Mouse (Mus musculus) heart, embryonic 15.5 days (tissue): ENCODE measurements around the gene 4931422A03Rik. TPM values are rescaled to one million over a fixed set of nuclear protein-coding genes. Genes with fewer than 3 reads are reported as not detected.
"Not testable (repeated sequence)": the region's sequence is repeated elsewhere in the genome, so short reads cannot be mapped to it uniquely, and the experiment has no call there.

Experiments used
- ATAC-seq: fragments of 200-750 bp; cut with Nextera tagmentation; replicated peaks from 2 replicates; pipeline ENCODE4 v1.8.0; 2017; ENCODE audit warnings: low read depth, moderate TSS enrichment; ENCODE audit not compliant: insufficient number of reproducible peaks, insufficient read depth, low FRiP score
- H3K27ac ChIP-seq: fragments of 300-500 bp; sonication (generic); 2 replicates; pipeline ENCODE4 v1.5.1; 2015; ENCODE audit warnings: mild to moderate bottlenecking, inconsistent platforms
- H3K27me3 ChIP-seq: fragments of 300-500 bp; sonication (generic); 2 replicates; pipeline ENCODE4 v1.6.1; 2015; ENCODE audit warnings: inconsistent platforms
- H3K36me3 ChIP-seq: fragments of 300-500 bp; sonication (generic); 2 replicates; pipeline ENCODE4 v1.6.1; 2015; ENCODE audit warnings: mild to moderate bottlenecking, inconsistent platforms
- H3K4me1 ChIP-seq: fragments of 300-500 bp; sonication (generic); replicated peaks from 2 replicates; pipeline ENCODE4 v1.6.1; 2015; ENCODE audit warnings: inconsistent platforms
- H3K4me2 ChIP-seq: fragments of 300-500 bp; sonication (generic); 2 replicates; pipeline ENCODE4 v1.6.1; 2015; ENCODE audit warnings: inconsistent platforms, mild to moderate bottlenecking, moderate library complexity
- H3K4me3 ChIP-seq: fragments of 300-500 bp; sonication (generic); 2 replicates; pipeline ENCODE4 v1.5.1; 2015; ENCODE audit warnings: mild to moderate bottlenecking, inconsistent platforms
- H3K9ac ChIP-seq: fragments of 300-500 bp; sonication (generic); 2 replicates; pipeline ENCODE4 v1.6.1; 2015; ENCODE audit warnings: mild to moderate bottlenecking, inconsistent platforms
- H3K9me3 ChIP-seq: fragments of 300-500 bp; sonication (generic); replicated peaks from 2 replicates; pipeline ENCODE4 v1.6.1; 2016; ENCODE audit warnings: inconsistent platforms
- WGBS: fragments of 180-500 bp; shearing (Covaris S2); methylation state at CpG from one replicate; pipeline ENCODE4 v1.1.7; 2015; ENCODE audit warnings: mixed read lengths; 5-methylcytosine and 5-hydroxymethylcytosine counted together
- polyA plus RNA-seq: library from polyadenylated mRNA; unstranded; fragments of >200 nt; fragmentation: Nextera tagmentation; extraction: Ambion mirVana; gene quantifications from 2 replicates; pipeline ENCODE4 v1.2.1, GENCODE M21; 2015

The 4931422A03Rik gene
- polyA plus RNA-seq, 1 experiment from 2014 or later: 1.8 TPM

DNA sequence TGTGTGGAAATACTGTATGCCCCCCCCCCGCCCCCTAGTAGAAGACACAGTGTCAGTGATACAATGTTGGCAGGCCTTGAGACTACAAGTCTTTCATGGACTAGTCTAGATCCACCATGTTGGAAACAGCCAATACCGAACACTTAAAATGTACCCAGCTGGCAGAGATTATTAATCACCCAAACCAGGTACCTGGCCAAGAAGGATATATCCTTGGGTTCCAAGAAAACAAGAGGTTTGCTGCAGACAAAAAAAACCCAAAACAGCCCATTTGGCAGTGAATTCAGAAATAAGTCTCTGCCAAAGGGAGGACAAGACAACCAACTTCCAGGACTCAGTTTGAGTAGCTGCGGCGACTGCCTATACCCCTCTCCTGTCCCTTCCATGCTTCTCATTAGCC, 3.5 kb downstream of the 4931422A03Rik start:
- H3K4me2 ChIP-seq: no peak overlapping the region
- H3K4me3 ChIP-seq: no peak overlapping the region
- no peaks in the 10 kb centered on the region for H3K36me3 ChIP-seq
- H3K9ac ChIP-seq: no peak overlapping the region
- no peaks in the 10 kb centered on the region for H3K27me3 ChIP-seq
- no peak overlapping the region for H3K27ac ChIP-seq
- H3K9me3 ChIP-seq: no peaks in the 10 kb centered on the region
- 90% methylated on average over 4 of the region's 4 CpGs for WGBS
- ATAC-seq: no peak
- H3K4me1 ChIP-seq: peaks cover 16% of the 10 kb centered on the region

DNA sequence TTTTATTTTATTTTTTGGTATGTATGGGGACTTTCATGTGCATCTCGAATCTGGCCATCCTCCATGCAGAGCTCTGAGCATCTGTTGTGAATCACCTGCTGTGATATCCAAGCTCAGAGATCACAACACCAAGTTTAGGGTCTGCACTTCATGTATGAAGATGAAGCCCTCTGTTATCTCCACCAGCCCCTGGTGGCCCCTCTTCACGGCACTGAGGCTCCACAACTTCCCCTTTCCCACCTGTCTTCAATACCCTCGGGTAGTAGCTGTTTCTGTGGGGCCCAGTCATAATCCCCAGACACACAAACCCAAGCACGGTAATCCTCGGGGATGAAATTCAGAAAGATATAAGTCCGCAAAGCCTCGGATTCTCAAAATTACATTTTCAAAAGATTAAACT, 5.1 kb downstream of the 4931422A03Rik start:
- Histone ChIP-seq H3K9ac (no peak overlapping the region), H3K4me2 (no peak overlapping the region), H3K9me3 (no peaks in the 10 kb centered on the region), H3K4me3 (no peak overlapping the region), H3K27me3 (no peaks in the 10 kb centered on the region), H3K36me3 (no peaks in the 10 kb centered on the region), H3K4me1 (peaks cover 3% of the 10 kb centered on the region), H3K27ac (no peak overlapping the region)
- ATAC-seq: no peak
- WGBS: 76% methylated on average over 7 of the region's 7 CpGs

DNA sequence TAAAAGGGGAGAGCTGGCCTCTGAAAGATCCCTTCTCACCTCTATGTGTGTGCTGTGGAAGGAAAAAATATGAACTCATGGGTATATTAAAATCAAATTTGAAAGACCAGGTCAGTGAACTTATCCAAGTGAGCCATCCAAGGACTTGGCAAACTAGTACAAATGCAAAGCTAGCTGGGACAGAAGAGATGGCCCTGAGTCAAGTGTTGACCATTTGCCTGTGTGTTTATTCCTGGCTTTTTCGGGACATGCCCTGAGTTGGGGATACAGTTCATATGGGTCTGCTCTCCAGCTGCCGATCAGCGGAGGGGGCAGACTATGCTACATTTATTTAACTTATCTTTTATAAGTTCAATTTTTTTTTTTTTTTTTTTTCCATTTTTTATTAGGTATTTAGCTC, 19.3 kb downstream of the 4931422A03Rik start:
- not testable (repeated sequence) for H3K27me3 ChIP-seq, H3K4me1 ChIP-seq, ATAC-seq, H3K27ac ChIP-seq, H3K9ac ChIP-seq, H3K4me2 ChIP-seq, H3K36me3 ChIP-seq, H3K4me3 ChIP-seq, H3K9me3 ChIP-seq
- WGBS: 86% methylated on average over 3 of the region's 3 CpGs

DNA sequence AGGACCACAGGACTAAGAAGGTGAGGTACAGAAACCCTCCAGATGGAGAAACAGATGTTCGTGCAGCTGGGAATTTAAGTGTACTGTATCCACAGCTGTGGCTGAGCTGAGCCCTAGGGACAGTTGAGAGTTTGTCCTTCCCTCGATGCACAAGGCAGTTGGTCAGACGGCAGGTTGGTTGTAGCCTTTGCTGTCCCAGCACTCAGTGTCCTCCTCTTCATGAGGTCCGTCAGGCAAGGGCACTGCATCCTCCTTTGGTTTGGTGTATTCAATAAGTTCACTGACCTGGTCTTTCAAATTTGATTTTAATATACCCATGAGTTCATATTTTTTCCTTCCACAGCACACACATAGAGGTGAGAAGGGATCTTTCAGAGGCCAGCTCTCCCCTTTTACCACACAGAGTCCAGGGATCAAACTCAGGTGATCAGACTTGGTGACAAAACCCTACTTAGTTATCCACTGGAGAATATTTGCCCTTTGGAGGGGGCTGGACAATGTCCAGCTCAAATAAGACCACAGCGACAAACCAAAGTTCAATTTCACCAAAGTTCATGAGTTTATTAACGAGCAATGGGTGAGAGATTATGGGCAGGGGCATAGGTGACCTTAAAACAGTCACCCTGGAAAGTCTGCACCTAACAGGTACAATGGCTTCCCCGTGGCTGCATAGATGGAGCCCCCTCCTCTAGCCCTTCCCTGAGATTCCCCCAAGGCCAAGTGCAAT, 20.2 kb downstream of the 4931422A03Rik start:
- H3K9me3 ChIP-seq: no peaks in the 10 kb centered on the region
- no peak for ATAC-seq
- no peak overlapping the region for H3K27ac ChIP-seq
- H3K4me1 ChIP-seq: no peaks in the 10 kb centered on the region
- 0 out of 2 replicates have a peak, but pooled peaks cover 7% of the 10 kb centered on the region for H3K27me3 ChIP-seq
- H3K36me3 ChIP-seq: no peaks in the 10 kb centered on the region
- 80% methylated on average over 7 of the region's 7 CpGs for WGBS
- H3K4me3 ChIP-seq: no peak overlapping the region
- H3K4me2 ChIP-seq: no peak overlapping the region
- H3K9ac ChIP-seq: no peak overlapping the region

DNA sequence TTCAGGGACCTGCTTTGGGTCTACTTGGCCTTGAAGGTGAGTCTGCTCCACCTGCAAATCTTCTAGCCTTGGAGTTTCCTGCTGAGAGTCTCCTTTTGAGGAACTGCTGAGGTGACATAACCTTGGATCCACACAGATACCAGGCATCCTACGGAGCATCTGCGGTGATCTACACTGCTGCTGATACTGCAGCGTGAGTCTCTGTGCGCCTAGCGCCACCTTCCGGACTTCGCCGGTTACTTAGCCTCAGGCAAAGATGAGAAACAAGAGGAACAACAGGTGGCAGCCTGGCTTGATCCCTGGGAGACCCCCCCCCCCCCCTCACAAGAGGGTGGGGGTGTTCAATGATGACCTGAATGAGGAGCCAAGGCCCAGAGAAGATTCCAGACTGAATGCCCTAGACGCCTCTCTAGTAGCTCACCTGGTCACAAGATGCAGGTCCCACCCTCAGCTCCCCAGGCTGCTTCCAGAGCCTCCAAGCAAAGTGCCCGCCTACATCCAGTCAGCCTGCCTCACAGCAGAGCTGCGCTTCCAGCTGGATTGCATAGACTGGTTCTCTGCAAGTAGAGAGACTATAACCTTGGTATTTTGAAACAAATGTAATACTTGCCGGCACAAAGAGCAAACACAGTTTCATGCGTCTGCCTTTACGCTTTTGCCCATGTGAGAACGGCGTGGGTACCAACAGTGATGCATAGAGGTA, 25.3 kb downstream of the 4931422A03Rik start:
- no peak overlapping the region for H3K9ac ChIP-seq
- H3K4me1 ChIP-seq: no peaks in the 10 kb centered on the region
- 29% methylated on average over 16 of the region's 16 CpGs for WGBS
- H3K36me3 ChIP-seq: no peaks in the 10 kb centered on the region
- no peak overlapping the region for H3K27ac ChIP-seq
- no peak overlapping the region for H3K4me2 ChIP-seq
- ATAC-seq: no peak
- no peaks in the 10 kb centered on the region for H3K9me3 ChIP-seq
- no peak overlapping the region for H3K4me3 ChIP-seq
- H3K27me3 ChIP-seq: 0 out of 2 replicates have a peak, but pooled peaks cover 7% of the 10 kb centered on the region

DNA sequence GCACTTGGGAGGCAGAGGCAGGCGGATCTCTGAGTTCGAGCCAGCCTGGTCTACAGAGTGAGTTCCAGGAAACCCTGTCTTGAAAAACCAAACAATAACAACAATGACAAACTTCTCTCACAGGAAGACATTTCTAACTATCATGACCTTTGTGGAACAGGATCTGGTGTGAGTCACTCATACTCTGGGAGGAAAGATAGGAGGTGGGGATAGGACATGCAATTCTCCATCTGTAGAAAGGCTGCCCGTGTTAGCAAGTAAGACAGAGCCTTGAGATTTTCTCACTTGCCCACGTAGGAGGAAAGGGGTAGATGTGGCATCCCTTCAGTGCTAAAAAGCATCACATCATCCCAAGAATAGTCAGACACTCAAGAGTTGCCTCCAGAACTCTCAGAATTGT, 26.3 kb downstream of the 4931422A03Rik start:
- H3K27ac ChIP-seq: no peak overlapping the region
- H3K9ac ChIP-seq: no peak overlapping the region
- 65% methylated on average over 4 of the region's 4 CpGs for WGBS
- ATAC-seq: no peak
- no peaks in the 10 kb centered on the region for H3K9me3 ChIP-seq
- 0 out of 2 replicates have a peak, but pooled peaks cover 7% of the 10 kb centered on the region for H3K27me3 ChIP-seq
- H3K4me2 ChIP-seq: no peak overlapping the region
- H3K4me1 ChIP-seq: no peaks in the 10 kb centered on the region
- no peaks in the 10 kb centered on the region for H3K36me3 ChIP-seq
- H3K4me3 ChIP-seq: no peak overlapping the region

DNA sequence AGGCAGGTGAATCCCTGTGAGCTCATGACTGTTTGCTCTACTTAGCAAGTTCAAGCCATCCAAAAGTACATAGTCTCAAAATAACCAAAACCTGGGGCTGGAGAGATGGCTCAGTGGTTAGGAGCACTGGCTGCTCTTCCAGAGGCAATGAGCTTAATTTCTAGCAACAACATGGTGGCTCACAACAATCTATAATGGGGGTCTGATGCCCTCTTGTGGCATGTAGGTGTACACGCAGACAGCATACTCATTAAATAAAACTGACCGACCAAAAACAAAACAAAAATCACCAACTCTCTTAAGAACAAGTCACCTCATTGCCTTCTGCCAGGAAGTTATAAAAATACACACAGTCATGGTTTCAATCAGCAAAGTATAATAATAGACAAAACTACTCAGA, 27.1 kb downstream of the 4931422A03Rik start:
- Histone ChIP-seq H3K9ac (no peak overlapping the region), H3K27me3 (0 out of 2 replicates have a peak, but pooled peaks cover 7% of the 10 kb centered on the region), H3K4me1 (no peaks in the 10 kb centered on the region), H3K9me3 (no peaks in the 10 kb centered on the region), H3K4me3 (no peak overlapping the region), H3K4me2 (no peak overlapping the region), H3K36me3 (no peaks in the 10 kb centered on the region), H3K27ac (no peak overlapping the region)
- ATAC-seq: no peak
- 21% methylated on average over 2 of the region's 2 CpGs for WGBS

DNA sequence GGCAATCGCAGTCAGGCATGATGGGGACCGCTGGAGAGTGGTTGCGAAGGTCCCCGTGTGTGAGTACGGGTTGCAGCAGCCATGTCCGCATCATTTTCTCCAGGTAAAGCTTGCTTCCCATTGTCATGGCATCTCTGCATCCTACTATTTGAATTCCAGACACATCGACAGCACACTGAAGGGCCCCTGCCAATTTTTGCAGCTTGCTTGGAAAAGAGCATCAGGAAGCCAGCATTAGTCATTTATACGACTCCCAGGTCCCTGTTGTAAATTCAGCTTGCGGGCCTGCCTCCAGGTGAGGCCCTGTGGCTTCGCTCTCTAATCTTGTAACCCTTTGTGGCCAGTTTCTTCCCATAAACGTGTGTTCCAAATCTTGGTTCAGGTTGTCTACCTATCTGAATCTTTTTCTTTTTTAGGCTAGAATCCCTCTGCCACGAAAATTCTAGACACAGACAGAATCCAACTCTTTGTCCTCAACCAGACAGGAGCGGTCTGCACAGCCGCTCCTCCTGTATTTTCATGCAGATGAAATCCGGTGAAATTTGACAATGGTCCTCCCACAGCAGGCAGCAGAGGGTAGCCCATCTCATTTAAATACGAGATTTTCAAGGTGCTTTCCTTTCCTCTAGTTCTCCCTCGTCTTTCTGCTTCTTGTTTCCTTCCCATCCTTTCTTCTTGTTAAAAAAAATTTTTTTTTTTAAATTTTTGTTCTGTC, 35.4 kb downstream of the 4931422A03Rik start:
- Histone ChIP-seq H3K9me3 (no peaks in the 10 kb centered on the region), H3K4me3 (no peak overlapping the region), H3K36me3 (no peaks in the 10 kb centered on the region), H3K4me1 (no peaks in the 10 kb centered on the region), H3K27ac (no peak overlapping the region), H3K4me2 (no peak overlapping the region), H3K9ac (no peak overlapping the region), H3K27me3 (peaks cover 11% of the 10 kb centered on the region)
- no peak for ATAC-seq
- WGBS: 38% methylated on average over 17 of the region's 17 CpGs

DNA sequence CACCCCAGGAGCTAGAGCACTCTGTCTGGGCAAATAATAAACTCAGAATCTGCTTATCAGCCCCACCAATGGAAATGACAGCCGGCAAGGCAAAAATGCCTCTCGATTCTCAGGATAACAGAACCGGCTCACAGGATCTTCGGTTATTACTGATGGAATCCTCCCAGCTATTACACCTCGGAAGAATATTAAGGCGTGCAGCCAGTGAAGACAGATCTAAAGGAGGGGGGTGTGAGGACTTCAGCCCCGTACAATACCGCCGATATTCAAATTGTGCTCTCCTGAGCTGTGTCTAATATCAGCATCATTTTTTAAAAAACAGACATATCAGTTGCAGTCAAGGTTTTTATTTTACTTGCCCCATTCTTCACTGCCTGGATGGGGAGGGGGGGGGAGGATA, 36.0 kb downstream of the 4931422A03Rik start:
- H3K36me3 ChIP-seq: no peaks in the 10 kb centered on the region
- no peak overlapping the region for H3K27ac ChIP-seq
- 64% methylated on average over 9 of the region's 9 CpGs for WGBS
- no peak for ATAC-seq
- H3K9me3 ChIP-seq: no peaks in the 10 kb centered on the region
- H3K27me3 ChIP-seq: peaks cover 11% of the 10 kb centered on the region
- H3K4me1 ChIP-seq: no peaks in the 10 kb centered on the region
- H3K9ac ChIP-seq: no peak overlapping the region
- no peak overlapping the region for H3K4me3 ChIP-seq
- no peak overlapping the region for H3K4me2 ChIP-seq

DNA sequence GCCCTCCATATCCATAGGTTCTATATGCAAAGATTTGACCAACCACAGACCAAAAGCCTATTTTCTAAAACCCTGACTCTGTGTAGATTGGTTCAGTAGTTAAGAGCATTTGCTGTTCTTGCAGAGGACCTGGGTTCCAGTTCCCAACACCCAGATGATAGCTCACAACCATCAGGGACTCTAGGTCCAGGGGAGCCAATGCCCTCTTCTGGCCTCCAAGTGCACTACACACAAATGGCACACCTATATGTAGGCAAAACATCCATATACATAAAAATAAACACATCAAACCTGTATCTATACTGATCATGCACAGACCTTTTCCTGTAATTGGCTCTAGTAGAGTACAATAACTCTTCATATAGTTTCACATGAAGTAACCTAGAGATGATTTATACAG, 36.9 kb downstream of the 4931422A03Rik start:
- Histone ChIP-seq H3K4me3 (no peak overlapping the region), H3K27me3 (peaks cover 11% of the 10 kb centered on the region), H3K9ac (no peak overlapping the region), H3K36me3 (no peaks in the 10 kb centered on the region), H3K9me3 (no peaks in the 10 kb centered on the region), H3K27ac (no peak overlapping the region), H3K4me1 (no peaks in the 10 kb centered on the region), H3K4me2 (no peak overlapping the region)
- ATAC-seq: no peak

DNA sequence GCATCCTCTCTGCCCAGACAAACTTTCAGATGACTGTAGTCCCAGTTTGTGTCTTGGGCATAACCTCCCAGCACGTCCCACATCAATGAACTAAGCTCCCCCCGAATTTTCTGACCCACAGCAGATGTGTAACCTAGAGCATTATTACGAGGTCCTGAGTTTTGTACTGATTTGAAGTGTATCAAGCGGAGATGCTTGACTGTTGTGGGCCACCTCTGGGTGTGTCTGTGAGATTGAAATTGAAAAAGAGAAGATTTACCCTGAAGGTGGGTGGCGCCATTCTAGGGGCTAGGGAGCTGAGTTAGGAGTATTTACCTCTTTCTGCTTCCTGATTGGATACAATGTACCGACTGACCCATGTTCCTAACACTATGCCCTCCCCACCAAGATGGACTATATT, 38.4 kb downstream of the 4931422A03Rik start:
- Histone ChIP-seq H3K36me3 (no peaks in the 10 kb centered on the region), H3K27me3 (peaks cover 11% of the 10 kb centered on the region), H3K9me3 (no peaks in the 10 kb centered on the region), H3K4me3 (no peak overlapping the region), H3K4me2 (no peak overlapping the region), H3K9ac (no peak overlapping the region), H3K27ac (no peak overlapping the region), H3K4me1 (no peaks in the 10 kb centered on the region)
- WGBS: 80% methylated on average over 6 of the region's 6 CpGs
- ATAC-seq: no peak
